Mouse (Mus musculus) embryonic stem cell, embryonic (primary cell): ENCODE measurements at regions not wholly inside any gene's neighbourhood (a gene's known extent, or its start where the extent isn't known, plus 50 kb on each side); places are given as distances from the start of the nearest gene placed in this dataset.

ENCODE experiments used
- CTCF ChIA-PET, 4 experiments: fragments of 300-600 bp in 2 of 4; fragments of 350-600 bp in 2 of 4; sonication (Branson Sonifier 250); formaldehyde crosslinking; loops; one replicate each; lab custom pipeline; 2022; ENCODE audit warnings: inconsistent platforms in 2 of 4; lab: Charles Lee
- POLR2A ChIA-PET, 4 experiments: fragments of 300-600 bp in 2 of 4; fragments of 350-600 bp in 2 of 4; sonication (Branson Sonifier 250); formaldehyde crosslinking; loops; one replicate each; lab custom pipeline; 2022; ENCODE audit warnings: antibody characterized with exemption in 4 of 4, inconsistent platforms in 1 of 4; lab: Charles Lee

GRCm38 (mm10) chr8:92219181-92219890 is 138.1 kb upstream of the Irx5 start:
- ChIA-PET CTCF (no interaction called here), POLR2A (no interaction called here)

- ChIA-PET POLR2A (no interaction called here), CTCF (interaction anchor here in 1 of 4 experiments (0.7 kb wide), 1 partner anchor 964 kb away, joined by 4 read pairs; no protein-coding TSS in a partner anchor)
These were observed 139.9 kb upstream of the Irx5 start for GRCm38 (mm10) chr8:92217521-92217920.

GRCm38 (mm10) chr8:92216176-92216575 is 141.2 kb upstream of the Irx5 start:
- ChIA-PET CTCF (no interaction called here), POLR2A (interaction anchor here in 1 of 4 experiments (0.8 kb wide), 1 partner anchor 13 kb away, joined by 7 read pairs; no protein-coding TSS in a partner anchor)

- POLR2A ChIA-PET, result no interaction called here
- CTCF ChIA-PET, result interaction anchor here in 1 of 4 experiments (0.6 kb wide), 1 partner anchor 1400 kb away, joined by 3 read pairs; no protein-coding TSS in a partner anchor
These were observed 144.5 kb upstream of the Irx5 start for GRCm38 (mm10) chr8:92212786-92213535.

- ChIA-PET POLR2A (no interaction called here), CTCF (no interaction called here)
These were observed 148.3 kb upstream of the Irx5 start for GRCm38 (mm10) chr8:92209081-92209480.

GRCm38 (mm10) chr8:92195635-92196034 is 161.8 kb upstream of the Irx5 start:
- ChIA-PET CTCF (interaction anchor here in 1 of 4 experiments (1.2 kb wide), 1 partner anchor 9 kb away, joined by 5 read pairs; no protein-coding TSS in a partner anchor), POLR2A (no interaction called here)

GRCm38 (mm10) chr8:92194065-92194464 is 163.4 kb upstream of the Irx5 start:
- ChIA-PET POLR2A (no interaction called here), CTCF (no interaction called here)

- ChIA-PET POLR2A (no interaction called here), CTCF (no interaction called here)
These were observed 167.0 kb upstream of the Irx5 start for GRCm38 (mm10) chr8:92190261-92191025.

- POLR2A ChIA-PET, result no interaction called here
- CTCF ChIA-PET, result no interaction called here
These were observed 174.1 kb upstream of the Irx5 start for GRCm38 (mm10) chr8:92183331-92183730.

GRCm38 (mm10) chr8:92180651-92181050 is 176.8 kb upstream of the Irx5 start:
- ChIA-PET POLR2A (no interaction called here), CTCF (no interaction called here)

- POLR2A ChIA-PET, result interaction anchor here in 1 of 4 experiments (0.6 kb wide), 1 partner anchor 30 kb away, joined by 3 read pairs; no protein-coding TSS in a partner anchor
- CTCF ChIA-PET, result no interaction called here
These were observed 178.1 kb upstream of the Irx5 start for GRCm38 (mm10) chr8:92179327-92179726.

- ChIA-PET POLR2A (no interaction called here), CTCF (no interaction called here)
These were observed 181.3 kb upstream of the Irx5 start for GRCm38 (mm10) chr8:92176101-92176500.

GRCm38 (mm10) chr8:92174106-92174505 is 183.3 kb upstream of the Irx5 start:
- ChIA-PET POLR2A (interaction anchor here in 1 of 4 experiments (0.5 kb wide), 1 partner anchor 109 kb away, joined by 3 read pairs; no protein-coding TSS in a partner anchor), CTCF (no interaction called here)

GRCm38 (mm10) chr8:92171578-92171977 is 185.8 kb upstream of the Irx5 start:
- ChIA-PET CTCF (no interaction called here), POLR2A (no interaction called here)

GRCm38 (mm10) chr8:92167340-92167783 is 190.1 kb upstream of the Irx5 start:
- ChIA-PET POLR2A (no interaction called here), CTCF (no interaction called here)

GRCm38 (mm10) chr8:92165306-92165705 is 192.1 kb upstream of the Irx5 start:
- ChIA-PET POLR2A (no interaction called here), CTCF (no interaction called here)

- ChIA-PET CTCF (no interaction called here), POLR2A (no interaction called here)
These were observed 192.9 kb upstream of the Irx5 start for GRCm38 (mm10) chr8:92164496-92164895.

GRCm38 (mm10) chr8:92161002-92161401 is 196.4 kb upstream of the Irx5 start:
- ChIA-PET CTCF (no interaction called here), POLR2A (no interaction called here)

- POLR2A ChIA-PET, result no interaction called here
- CTCF ChIA-PET, result no interaction called here
These were observed 199.2 kb upstream of the Irx5 start for GRCm38 (mm10) chr8:92158219-92158618.
